Mouse (Mus musculus): ENCODE data around the gene Hspe1. TPM values are rescaled to one million over a fixed set of nuclear protein-coding genes. Genes with fewer than 3 reads are reported as not detected.
A peak's percentile ranks its signal among the peaks of the same experiment; 100 is the strongest.

Gene Hspe1
- total RNA-seq, 2 experiments from 2014 or later = 52.0 to 95.7 TPM

DNA sequence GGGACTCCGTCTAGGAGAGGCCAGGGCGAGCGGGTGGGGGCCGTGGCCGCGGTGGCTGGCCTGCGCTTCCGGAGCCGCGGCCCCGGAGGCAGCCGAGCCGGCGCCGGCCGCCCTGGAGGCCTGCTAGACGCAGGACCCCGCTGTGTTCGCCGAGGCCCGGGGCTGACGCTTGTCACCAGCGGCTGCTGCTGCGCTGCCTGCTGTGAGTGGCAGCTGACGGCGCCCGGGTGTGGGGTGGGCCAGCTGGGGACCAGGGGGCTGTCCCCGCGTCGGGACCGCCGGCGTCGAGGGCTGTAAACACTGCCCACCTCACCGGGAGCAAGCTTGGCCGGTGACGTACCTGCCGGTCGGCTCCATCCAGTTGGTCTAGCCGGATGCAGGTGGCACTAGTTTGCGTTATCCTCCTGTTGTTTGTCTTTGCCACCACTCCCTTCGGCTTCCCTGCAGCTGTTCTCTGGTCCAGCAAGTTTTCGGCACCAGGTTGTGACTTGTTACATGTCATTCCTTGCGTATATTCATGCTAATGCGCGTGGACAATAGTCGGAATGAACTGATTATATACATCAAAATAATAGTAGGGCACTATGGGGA lies 43.6 kb downstream of the Hspe1 start:
- ATAC-seq (replicated peaks; ENCODE audit: low FRiP score, poor library complexity, severe bottlenecking) = peak; percentile 56

DNA sequence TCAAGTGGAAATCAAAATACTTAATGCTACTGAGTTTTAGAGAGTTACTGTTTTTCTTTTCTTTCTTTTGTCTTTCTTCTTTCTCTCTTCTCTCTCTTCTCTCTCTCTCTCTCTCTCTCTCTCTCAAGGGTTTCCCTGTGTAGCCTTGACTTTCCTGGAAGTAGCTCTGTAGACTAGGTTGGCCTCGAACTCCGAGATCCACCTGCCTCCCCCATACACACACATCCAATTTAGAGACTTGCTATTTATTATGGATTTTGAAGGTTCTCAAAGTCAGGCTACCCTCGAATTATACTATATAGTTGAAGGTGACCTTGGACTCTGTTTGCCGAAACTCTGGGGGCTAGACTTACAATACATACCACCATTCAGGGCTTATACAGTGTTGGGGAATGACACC lies 44.4 kb downstream of the Hspe1 start:
- no peak for ATAC-seq (replicated peaks; ENCODE audit: low FRiP score, poor library complexity, severe bottlenecking)

DNA sequence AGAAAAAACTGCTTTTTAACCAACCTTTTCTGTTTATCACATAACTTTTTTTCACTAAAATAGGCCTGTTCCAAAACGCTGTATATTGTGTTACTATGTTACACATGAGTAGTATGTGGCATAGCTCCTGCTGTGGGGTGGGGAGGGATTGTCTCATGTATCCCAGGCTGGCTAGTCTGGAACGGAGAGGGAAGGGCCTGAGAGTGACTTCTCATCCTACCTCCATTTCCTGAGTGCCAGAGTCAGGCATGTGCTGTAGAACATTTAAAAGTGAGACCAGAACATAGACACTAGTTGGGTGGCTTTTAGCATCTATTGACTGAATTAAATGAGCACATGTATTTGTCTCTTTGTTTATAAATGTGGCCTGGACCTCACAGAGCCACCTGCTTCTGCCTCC lies 45.2 kb downstream of the Hspe1 start:
- no peak for ATAC-seq (replicated peaks; ENCODE audit: low FRiP score, poor library complexity, severe bottlenecking)

DNA sequence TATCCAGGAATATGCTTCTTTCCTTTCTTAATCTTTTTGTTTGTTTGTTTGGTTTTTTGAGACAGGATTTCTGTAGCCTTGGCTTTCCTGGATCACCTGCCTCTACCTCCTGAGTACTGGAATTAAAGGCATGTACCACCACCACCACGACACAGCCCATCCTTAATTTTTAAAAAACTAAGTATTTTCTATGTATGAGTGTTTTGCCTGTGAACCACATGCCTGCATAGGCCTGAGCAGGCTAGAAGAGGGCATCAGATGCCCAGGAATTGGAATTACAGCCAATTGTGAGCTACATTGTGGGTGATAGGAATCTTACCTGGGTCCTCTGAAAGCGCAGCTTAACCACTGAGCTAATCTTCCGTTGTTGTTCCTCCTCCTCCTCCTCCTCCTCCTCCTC lies 46.4 kb downstream of the Hspe1 start:
- ATAC-seq (replicated peaks; ENCODE audit: low FRiP score, poor library complexity, severe bottlenecking) = no peak

DNA sequence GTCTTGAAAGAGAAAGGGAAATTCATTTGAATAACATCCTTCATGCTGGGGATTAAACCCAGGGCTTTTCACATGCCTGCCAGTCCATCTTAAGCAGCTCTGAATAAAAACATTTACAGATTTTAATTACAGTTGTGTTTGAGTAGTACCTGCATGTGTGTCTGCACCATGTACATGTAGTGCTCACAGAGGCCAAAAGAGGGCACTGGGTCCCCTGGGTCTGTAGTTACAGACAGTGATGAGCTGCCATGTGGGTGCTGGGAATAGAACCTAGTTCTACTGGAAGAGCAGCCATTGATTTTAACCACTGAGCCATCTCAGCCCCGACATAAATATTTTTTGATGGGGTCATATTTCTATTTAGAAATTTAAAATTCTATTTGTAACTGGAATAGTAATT lies 47.9 kb downstream of the Hspe1 start:
- ATAC-seq (replicated peaks; ENCODE audit: low FRiP score, poor library complexity, severe bottlenecking) = no peak

Other genes starting within 250 kb of the Hspe1 start
- 29.7 and 41.7 TPM in 2 replicates for gene Ankrd44, start 161.7 kb upstream of the Hspe1 start, total RNA-seq (2015; ENCODE audit: low replicate concordance)
- gene Ankrd44, start 161.7 kb upstream of the Hspe1 start, total RNA-seq (2017; ENCODE audit: low replicate concordance) = 18.0 and 26.7 TPM in 2 replicates
- gene Sf3b1, start 60.7 kb upstream of the Hspe1 start, total RNA-seq (2015; ENCODE audit: low replicate concordance) = 151 and 155 TPM in 2 replicates
- 196 and 224 TPM in 2 replicates for gene Sf3b1, start 60.7 kb upstream of the Hspe1 start, total RNA-seq (2017; ENCODE audit: low replicate concordance)
- 16.3 and 27.3 TPM in 2 replicates for gene Coq10b, start 35.4 kb upstream of the Hspe1 start, total RNA-seq (2015; ENCODE audit: low replicate concordance)
- gene Coq10b, start 35.4 kb upstream of the Hspe1 start, total RNA-seq (2017; ENCODE audit: low replicate concordance) = 24.2 and 35.4 TPM in 2 replicates
- gene Hspd1, start 111 bp downstream of the Hspe1 start, total RNA-seq (2015; ENCODE audit: low replicate concordance) = 55.1 and 56.2 TPM in 2 replicates
- 56.1 and 87.5 TPM in 2 replicates for gene Hspd1, start 111 bp downstream of the Hspe1 start, total RNA-seq (2017; ENCODE audit: low replicate concordance)
- 19.4 and 28.6 TPM in 2 replicates for gene Mob4, start 43.1 kb downstream of the Hspe1 start, total RNA-seq (2015; ENCODE audit: low replicate concordance)
- gene Mob4, start 43.1 kb downstream of the Hspe1 start, total RNA-seq (2017; ENCODE audit: low replicate concordance) = 27.2 and 40.0 TPM in 2 replicates
- gene Rftn2, start 138.7 kb downstream of the Hspe1 start, total RNA-seq (2015; ENCODE audit: low replicate concordance) = not detected in 2 replicates
- gene Rftn2, start 138.7 kb downstream of the Hspe1 start, total RNA-seq (2017; ENCODE audit: low replicate concordance) = 0.17 TPM in 1 of 2 replicates, not detected in the other
- gene Mars2, start 149.0 kb downstream of the Hspe1 start, total RNA-seq (2015; ENCODE audit: low replicate concordance) = 2.1 and 2.3 TPM in 2 replicates
- gene Mars2, start 149.0 kb downstream of the Hspe1 start, total RNA-seq (2017; ENCODE audit: low replicate concordance) = 1.7 and 2.0 TPM in 2 replicates